Mouse (Mus musculus) cerebellum, adult 2 months (tissue): ENCODE data around the gene Rapgef1. TPM values are rescaled to one million over a fixed set of nuclear protein-coding genes. Genes with fewer than 3 reads are reported as not detected.
A peak's percentile ranks its signal among the peaks of the same experiment; 100 is the strongest.

Experiments used
- DNase-seq, 2 experiments: peaks; one replicate each; pipeline ENCODE4 v3.0.0; 2021
- H3K27ac ChIP-seq: fragments of 200-500 bp; 2 replicates; pipeline ENCODE4 v1.5.1; 2012; ENCODE audit warnings: low read length, control low read depth, inconsistent platforms; ENCODE audit not compliant: insufficient read depth
- H3K27me3 ChIP-seq: fragments of 200-500 bp; 2 replicates; pipeline ENCODE4 v1.6.1; 2012; ENCODE audit warnings: inconsistent platforms, mild to moderate bottlenecking, low read length, moderate library complexity; ENCODE audit not compliant: control insufficient read depth, insufficient read depth
- H3K4me1 ChIP-seq: fragments of 200-500 bp; 2 replicates; pipeline ENCODE4 v1.6.1; 2011; ENCODE audit warnings: low read length; ENCODE audit not compliant: control insufficient read depth, insufficient read depth
- H3K4me3 ChIP-seq: fragments of 200-500 bp; replicated peaks from 2 replicates; pipeline ENCODE3; 2011; ENCODE audit warnings: mild to moderate bottlenecking, low read depth, low read length, control low read depth; ENCODE audit not compliant: insufficient read depth
- CTCF ChIP-seq: fragments of 200-500 bp; IDR thresholded peaks from 2 replicates; pipeline ENCODE4 v1.5.1; 2011; ENCODE audit warnings: low read depth, mild to moderate bottlenecking, control low read depth, low read length, moderate library complexity, borderline replicate concordance; ENCODE audit not compliant: insufficient read depth
- POLR2A ChIP-seq: fragments of 200-500 bp; IDR thresholded peaks from 2 replicates; pipeline ENCODE4 v1.6.1; 2011; ENCODE audit warnings: low read length, control low read depth, borderline replicate concordance; ENCODE audit not compliant: insufficient read depth
- whole genome bisulfite sequencing: fragments of 180-500 bp; shearing (Covaris S2); methylation state at CpG from one replicate; pipeline ENCODE4 v1.1.7; 2018; 5-methylcytosine and 5-hydroxymethylcytosine counted together
- polyA plus RNA-seq: library from polyadenylated mRNA; depleted of rRNA; stranded (reverse); fragments of >200 nt; gene quantifications from 2 replicates; pipeline ENCODE4 v1.2.3, GENCODE M21; 2012

The Rapgef1 gene
- polyA plus RNA-seq, 1 experiment, result 72.6 TPM

DNA sequence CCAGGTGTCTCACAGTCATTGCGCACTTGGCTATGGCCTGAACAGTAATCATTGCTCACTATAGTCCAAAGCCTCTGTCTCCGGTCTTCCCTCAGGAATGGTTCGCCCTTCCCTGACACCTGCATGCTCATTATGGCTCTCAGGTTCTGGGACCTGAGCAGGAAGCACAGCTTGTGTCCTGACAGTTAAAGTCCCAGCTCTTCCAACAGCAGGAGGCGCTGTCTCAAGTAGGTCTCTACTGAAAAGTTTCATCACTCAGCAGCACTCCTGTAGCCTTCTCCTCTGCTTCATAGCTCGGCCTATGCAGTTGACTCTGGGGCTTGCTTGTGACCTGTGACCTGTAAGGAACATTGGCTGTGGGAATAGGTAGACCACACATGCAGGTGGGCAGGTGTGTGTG is 45.9 kb downstream of the Rapgef1 start:
- DNase-seq, result no peak
- TF ChIP-seq CTCF, result no peak
- TF ChIP-seq POLR2A, result no peak
- Histone ChIP-seq H3K4me1 (peaks cover 52% of the 10 kb centered on the region), H3K4me3 (no peak overlapping the region), H3K27me3 (no peaks in the 10 kb centered on the region), H3K27ac (no peak overlapping the region)
- over 99% methylated on average over 5 of the region's 5 CpGs for WGBS

DNA sequence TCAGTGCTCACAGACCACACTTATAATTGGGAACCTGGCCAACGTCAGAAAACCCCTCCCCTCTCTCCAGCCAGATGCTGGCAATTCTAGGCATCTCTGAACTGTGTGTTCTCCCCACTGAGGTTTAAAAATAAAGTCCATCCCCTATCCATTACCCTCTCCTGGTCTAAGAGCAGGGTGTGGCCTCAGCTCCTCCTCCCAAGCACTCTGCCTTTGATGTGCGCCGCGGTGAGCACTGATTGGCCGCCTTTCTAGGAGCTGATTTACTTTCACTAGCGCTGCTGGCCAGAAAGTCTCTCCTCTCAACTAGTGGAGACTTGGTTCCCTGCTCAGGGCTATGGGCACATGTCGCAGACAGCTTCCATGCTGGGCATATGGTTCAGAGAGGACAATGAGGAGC is 47.1 kb downstream of the Rapgef1 start:
- no peaks in the 10 kb centered on the region for H3K27me3 ChIP-seq
- no peak overlapping the region for H3K4me3 ChIP-seq
- peak in 1 of 2 experiments; percentile 27 for DNase-seq
- peaks cover 62% of the 10 kb centered on the region for H3K4me1 ChIP-seq
- no peak overlapping the region for H3K27ac ChIP-seq
- WGBS, result 27% methylated on average over 7 of the region's 7 CpGs
- no peak for TF ChIP-seq CTCF
- no peak for TF ChIP-seq POLR2A

DNA sequence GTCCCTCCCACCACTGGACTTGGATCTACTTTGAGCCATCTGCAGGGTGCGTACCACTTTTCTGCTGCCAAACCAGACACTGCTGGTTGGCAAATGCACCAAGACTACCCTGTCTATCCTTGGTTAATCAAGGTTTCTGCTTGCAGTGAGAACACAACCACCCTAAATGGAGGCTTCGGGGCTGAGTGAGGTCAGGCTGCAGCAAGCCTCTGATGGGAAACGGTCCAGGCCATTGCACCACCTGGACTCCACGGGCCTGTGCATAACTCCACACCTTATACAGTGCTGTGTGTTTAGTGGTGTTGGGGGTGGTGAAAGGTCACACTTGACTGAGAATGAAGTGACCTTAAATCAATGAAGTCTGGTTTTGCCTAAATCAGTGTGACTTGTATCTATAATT is 47.6 kb downstream of the Rapgef1 start:
- Histone ChIP-seq H3K27ac (no peak overlapping the region), H3K27me3 (no peaks in the 10 kb centered on the region), H3K4me1 (peaks cover 65% of the 10 kb centered on the region), H3K4me3 (no peak overlapping the region)
- peak in 1 of 2 experiments; percentile 37 for DNase-seq
- WGBS, result 21% methylated on average over 4 of the region's 4 CpGs
- no peak for TF ChIP-seq POLR2A
- TF ChIP-seq CTCF, result no peak

DNA sequence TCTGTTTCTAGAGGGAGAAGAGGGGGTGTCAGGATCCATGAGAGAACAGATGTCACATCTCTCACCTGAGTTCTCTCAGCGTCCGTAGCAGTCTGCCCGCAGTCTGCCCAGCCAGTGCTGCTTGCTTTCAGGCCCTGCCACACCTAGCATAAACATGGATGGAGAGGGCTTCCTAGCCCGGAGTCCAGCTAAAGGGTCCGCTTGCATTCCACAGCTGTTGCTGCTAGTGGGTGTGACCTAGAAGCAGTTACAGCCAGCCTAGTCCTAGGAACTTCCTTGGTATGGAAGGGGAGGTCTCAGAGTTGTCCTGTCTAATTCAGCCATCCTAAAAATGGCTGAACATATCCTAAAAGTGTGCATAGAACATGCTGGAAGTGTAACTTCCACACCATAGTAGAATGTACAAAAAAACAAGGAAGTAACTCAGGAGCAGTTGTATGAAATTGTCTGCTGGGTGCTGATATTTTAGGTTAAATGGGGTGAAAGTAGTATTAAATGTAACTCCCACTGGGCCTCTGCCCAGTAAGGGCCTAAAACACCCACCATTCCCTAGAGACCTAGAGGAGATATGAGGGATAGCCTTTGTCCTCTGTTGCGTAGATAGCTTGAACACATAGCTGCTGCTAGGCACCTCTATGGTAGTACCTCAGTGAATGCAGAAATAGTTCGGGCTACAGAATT is 48.6 kb downstream of the Rapgef1 start:
- Histone ChIP-seq H3K27me3 (no peaks in the 10 kb centered on the region), H3K27ac (no peak overlapping the region), H3K4me3 (no peak overlapping the region), H3K4me1 (peaks cover 56% of the 10 kb centered on the region)
- DNase-seq, result no peak
- TF ChIP-seq POLR2A (no peak), CTCF (no peak)
- WGBS, result 54% methylated on average over 7 of the region's 7 CpGs

DNA sequence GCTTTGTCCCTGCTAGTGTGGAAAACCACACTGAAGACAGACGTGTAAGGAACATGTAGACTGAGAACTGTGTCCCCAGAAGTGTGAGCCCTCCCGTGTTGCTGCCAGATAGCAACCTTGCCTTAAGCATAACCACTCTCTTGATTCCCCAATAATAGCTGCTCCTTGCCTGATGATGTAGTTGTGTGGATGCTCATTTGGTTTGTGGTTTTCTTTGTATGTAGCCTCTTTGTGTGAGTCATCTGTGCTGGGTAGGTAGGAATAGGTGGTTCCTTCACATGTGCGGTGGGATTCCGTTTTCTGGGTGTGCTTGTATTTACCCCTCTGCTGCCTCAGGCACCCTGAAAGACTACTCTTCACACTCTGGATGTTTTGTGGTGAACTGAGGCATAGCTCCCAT is 49.4 kb downstream of the Rapgef1 start:
- DNase-seq, result no peak
- H3K27me3 ChIP-seq, result no peaks in the 10 kb centered on the region
- no peak overlapping the region for H3K4me3 ChIP-seq
- no peak overlapping the region for H3K27ac ChIP-seq
- WGBS, result 97% methylated on average over 4 of the region's 4 CpGs
- TF ChIP-seq POLR2A (no peak), CTCF (no peak)
- H3K4me1 ChIP-seq, result peaks cover 56% of the 10 kb centered on the region

DNA sequence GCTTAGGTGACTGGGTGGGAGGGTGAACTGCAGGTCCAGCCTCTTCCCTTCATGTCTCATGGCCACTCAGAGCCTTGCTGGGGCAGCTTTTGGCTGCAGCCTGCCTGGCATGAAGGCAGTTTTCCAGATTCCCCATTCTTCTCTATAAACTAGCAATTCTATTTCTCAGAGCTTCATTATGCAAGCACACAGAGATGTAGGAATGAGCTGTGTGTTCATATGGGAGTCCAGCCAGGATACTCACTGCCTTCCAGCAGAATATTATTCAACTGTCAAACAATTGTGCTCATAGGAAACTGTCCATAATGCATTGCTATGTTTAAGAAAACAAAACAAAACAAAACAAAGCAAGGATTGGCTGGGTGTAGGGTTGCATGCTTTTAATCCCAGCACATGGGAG is 50.2 kb downstream of the Rapgef1 start:
- Histone ChIP-seq H3K27me3 (no peaks in the 10 kb centered on the region), H3K4me1 (peaks cover 62% of the 10 kb centered on the region), H3K27ac (0 out of 2 replicates have a peak overlapping the region, but pooled peaks have one; percentile 25), H3K4me3 (no peak overlapping the region)
- TF ChIP-seq CTCF (no peak), POLR2A (no peak)
- peak in 1 of 2 experiments; percentile 58 for DNase-seq

DNA sequence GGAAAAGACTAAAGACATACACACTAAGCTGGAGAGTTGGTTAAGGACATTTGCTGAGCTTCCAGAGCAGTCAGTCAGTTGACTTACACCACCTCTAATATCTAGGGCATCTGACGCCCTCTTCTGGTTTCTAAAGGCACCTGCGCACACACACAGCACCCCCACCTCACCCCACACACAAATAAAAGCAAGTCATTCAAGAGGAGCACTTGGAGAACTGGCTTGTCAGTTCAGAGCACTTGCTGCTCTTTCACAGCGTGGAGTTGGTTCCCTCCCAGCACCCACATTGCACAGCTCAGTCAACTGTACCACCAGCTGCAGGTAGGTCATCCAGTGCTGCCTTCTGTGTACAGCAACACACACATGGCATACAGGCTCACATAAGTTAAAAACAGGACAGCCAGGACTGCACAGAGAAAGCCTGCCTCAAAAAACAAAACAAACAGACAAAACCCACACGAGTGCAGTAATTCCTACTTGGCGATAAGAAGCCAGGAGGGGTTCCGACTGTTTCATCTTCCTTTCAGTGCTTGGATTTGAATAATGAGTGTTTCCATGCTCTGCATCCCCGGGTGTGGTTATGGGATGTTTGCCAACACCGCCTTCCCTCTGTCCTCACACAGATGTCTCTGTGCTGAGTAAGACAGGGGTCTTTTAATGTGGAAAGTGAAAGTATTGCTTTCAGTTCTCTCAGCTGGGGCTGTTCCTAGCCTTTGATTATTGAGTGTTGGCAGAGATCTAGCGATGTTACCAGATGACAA is 50.9 kb downstream of the Rapgef1 start:
- H3K4me1 ChIP-seq, result peaks cover 61% of the 10 kb centered on the region
- H3K4me3 ChIP-seq, result no peak overlapping the region
- H3K27ac ChIP-seq, result no peak overlapping the region
- 26% methylated on average over 9 of the region's 9 CpGs for WGBS
- H3K27me3 ChIP-seq, result no peaks in the 10 kb centered on the region
- TF ChIP-seq CTCF, result peak; percentile 77
- no peak for TF ChIP-seq POLR2A
- DNase-seq, result peak; percentile 63 to 70

DNA sequence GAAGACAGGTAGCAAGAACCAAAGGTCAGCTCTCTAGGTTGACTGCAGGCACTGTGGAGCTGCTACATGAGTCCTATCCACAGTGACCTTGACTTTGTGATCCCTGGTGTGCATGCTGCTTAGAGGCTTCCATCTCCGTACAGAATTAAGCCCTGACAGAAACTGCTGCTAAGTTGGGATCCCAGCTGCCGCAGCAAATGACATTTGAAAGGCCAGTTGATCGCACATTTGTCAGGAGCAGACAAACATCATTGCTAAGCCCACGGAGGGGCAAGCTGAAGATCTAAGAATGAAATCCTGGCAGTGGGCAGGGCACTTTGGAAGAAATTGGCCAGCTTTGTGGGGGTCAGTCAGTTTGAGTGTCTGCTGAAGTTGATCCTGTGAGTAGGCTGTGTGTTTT is 51.9 kb downstream of the Rapgef1 start:
- TF ChIP-seq CTCF, result no peak
- TF ChIP-seq POLR2A, result no peak
- Histone ChIP-seq H3K27me3 (no peaks in the 10 kb centered on the region), H3K4me3 (no peak overlapping the region), H3K27ac (no peak overlapping the region), H3K4me1 (peaks cover 52% of the 10 kb centered on the region)
- DNase-seq, result no peak
- WGBS, result 63% methylated on average over 4 of the region's 4 CpGs
